Mouse (Mus musculus) T-cell, adult 2 months (primary cell): ENCODE data around the gene Dcun1d3.

Experiments used
- DNase-seq: peaks from one replicate; pipeline ENCODE4 v3.0.0; 2022; ENCODE audit warnings: low spot score

The Dcun1d3 gene

GRCm38 (mm10) chr7:119873050-119873449, 23.0 kb downstream of the Dcun1d3 start:
- no peak for DNase-seq

- DNase-seq = no peak
Measured at GRCm38 (mm10) chr7:119872204-119872603, 23.9 kb downstream of the Dcun1d3 start.

GRCm38 (mm10) chr7:119866136-119866535, 30.0 kb downstream of the Dcun1d3 start:
- no peak for DNase-seq

GRCm38 (mm10) chr7:119864500-119864899, 31.6 kb downstream of the Dcun1d3 start:
- no peak for DNase-seq

GRCm38 (mm10) chr7:119862167-119862566, 33.9 kb downstream of the Dcun1d3 start:
- DNase-seq = no peak

- peak; percentile 79 for DNase-seq
Measured at GRCm38 (mm10) chr7:119861335-119862091, 34.6 kb downstream of the Dcun1d3 start.

GRCm38 (mm10) chr7:119860971-119861334, 35.1 kb downstream of the Dcun1d3 start:
- no peak for DNase-seq

- DNase-seq = no peak
Measured at GRCm38 (mm10) chr7:119860554-119860953, 35.5 kb downstream of the Dcun1d3 start.

GRCm38 (mm10) chr7:119860116-119860515, 36.0 kb downstream of the Dcun1d3 start:
- DNase-seq = no peak

- peak; percentile 10 for DNase-seq
Measured at GRCm38 (mm10) chr7:119859476-119859875, 36.6 kb downstream of the Dcun1d3 start.

GRCm38 (mm10) chr7:119855031-119855430, 41.1 kb downstream of the Dcun1d3 start:
- DNase-seq = no peak

GRCm38 (mm10) chr7:119854362-119854761, 41.7 kb downstream of the Dcun1d3 start:
- no peak for DNase-seq

GRCm38 (mm10) chr7:119853186-119853585, 42.9 kb downstream of the Dcun1d3 start:
- no peak for DNase-seq

- DNase-seq = no peak
Measured at GRCm38 (mm10) chr7:119852494-119852893, 43.6 kb downstream of the Dcun1d3 start.

- no peak for DNase-seq
Measured at GRCm38 (mm10) chr7:119850737-119851136, 45.4 kb downstream of the Dcun1d3 start.

- no peak for DNase-seq
Measured at GRCm38 (mm10) chr7:119849096-119849495, 47.0 kb downstream of the Dcun1d3 start.

GRCm38 (mm10) chr7:119847396-119847795, 48.7 kb downstream of the Dcun1d3 start:
- DNase-seq = no peak

GRCm38 (mm10) chr7:119845541-119845940, 50.6 kb downstream of the Dcun1d3 start:
- no peak for DNase-seq

- no peak for DNase-seq
Measured at GRCm38 (mm10) chr7:119841820-119842449, 54.2 kb downstream of the Dcun1d3 start.

- peak; percentile 81 for DNase-seq
Measured at GRCm38 (mm10) chr7:119835996-119836777, 59.9 kb downstream of the Dcun1d3 start.

- DNase-seq = peak; percentile 9
Measured at GRCm38 (mm10) chr7:119835371-119835770, 60.7 kb downstream of the Dcun1d3 start.

- no peak for DNase-seq
Measured at GRCm38 (mm10) chr7:119808723-119809122, 87.4 kb downstream of the Dcun1d3 start.

- no peak for DNase-seq
Measured at GRCm38 (mm10) chr7:119807396-119807795, 88.7 kb downstream of the Dcun1d3 start.
